Mouse (Mus musculus): ENCODE measurements around the gene Cd93.

Gene Cd93

DNA sequence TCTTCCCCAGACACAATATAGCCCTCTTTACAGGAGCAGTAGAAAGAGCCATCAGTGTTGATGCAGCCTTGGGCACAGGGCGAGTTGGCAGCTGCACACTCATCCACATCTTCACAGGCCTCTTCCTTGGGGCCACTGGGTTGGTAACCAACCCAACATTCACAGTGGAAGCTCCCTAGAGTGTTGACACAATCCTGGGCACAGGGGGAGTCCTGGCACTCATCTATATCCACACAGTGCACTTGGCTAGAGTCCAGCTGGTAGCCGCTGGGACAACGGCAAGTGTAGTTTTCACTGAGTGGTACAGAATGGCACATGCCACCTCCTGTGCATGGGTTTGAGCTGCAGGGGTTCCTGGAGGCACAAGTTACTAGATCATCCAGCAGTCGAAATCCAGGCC lies 1.2 kb downstream of the Cd93 start:
- no peak for DNase-seq (ENCODE audit: low read depth, low spot score)

DNA sequence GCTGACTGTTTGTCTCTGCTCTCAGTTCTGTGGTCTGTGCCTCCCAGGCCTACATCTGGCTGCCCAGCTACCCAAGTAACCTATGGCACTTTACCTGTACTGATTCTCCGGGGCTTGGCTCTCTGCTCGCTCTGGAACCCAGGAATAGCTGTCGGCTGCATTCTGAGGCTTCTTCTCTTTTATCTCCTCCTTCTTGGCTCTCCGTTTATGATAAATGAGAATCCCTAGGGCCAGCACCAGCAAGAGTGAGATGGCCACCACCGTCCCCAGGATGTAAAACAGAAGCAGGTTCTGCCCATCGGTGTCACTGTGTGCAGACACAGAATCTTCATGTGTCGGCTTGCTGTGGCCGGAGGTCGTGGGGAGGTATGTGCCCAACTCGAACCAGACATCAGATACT lies 1.9 kb downstream of the Cd93 start:
- DNase-seq (ENCODE audit: low read depth, low spot score): no peak

DNA sequence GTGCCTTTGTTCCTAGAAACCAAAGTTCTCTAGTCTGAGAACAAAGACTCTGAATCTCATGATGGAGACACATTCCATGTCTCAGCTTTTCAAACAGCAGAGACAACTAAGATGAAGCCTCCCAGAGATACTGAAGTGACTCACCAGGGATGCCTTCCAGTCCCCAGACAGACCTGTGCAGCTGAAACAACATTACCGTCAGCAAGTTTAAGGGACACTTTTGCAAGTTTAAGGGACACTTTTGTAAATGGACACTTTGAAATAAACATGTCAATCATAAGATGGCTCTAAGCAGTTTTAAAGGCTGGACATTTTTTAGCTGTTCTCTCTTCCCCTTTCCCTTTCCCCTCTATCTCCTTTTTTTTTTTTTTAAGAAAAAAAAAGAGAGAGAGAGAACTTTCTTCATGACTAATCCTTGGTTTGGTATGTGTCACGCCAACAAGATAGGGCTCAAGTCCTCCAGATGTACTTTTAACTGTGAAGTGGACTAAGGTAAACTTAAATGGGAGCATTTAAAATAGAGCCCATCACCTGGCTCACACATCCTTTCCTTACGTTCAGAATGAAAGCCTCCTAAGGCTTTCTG lies 3.6 kb downstream of the Cd93 start:
- no peak for DNase-seq (ENCODE audit: low read depth, low spot score)

DNA sequence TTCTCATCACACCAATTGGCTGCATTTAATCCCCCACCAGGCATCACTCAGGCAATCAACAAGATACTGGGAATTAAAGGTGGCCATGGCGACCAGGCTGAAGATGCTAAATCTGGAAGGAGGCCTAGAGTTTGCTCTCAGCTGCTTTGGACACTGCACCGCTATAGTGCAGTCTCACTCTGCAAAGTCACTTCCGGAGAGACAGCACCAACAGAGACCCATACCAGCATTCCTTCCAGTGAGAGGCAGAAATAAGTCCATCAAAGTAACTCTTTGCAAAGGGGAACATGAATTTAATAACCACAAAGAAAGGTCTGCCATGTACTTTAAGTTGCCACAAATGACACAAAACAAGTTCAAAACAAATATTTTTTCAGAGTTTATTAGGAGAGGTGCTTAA lies 7.1 kb downstream of the Cd93 start:
- no peak for DNase-seq (ENCODE audit: low read depth, low spot score)

DNA sequence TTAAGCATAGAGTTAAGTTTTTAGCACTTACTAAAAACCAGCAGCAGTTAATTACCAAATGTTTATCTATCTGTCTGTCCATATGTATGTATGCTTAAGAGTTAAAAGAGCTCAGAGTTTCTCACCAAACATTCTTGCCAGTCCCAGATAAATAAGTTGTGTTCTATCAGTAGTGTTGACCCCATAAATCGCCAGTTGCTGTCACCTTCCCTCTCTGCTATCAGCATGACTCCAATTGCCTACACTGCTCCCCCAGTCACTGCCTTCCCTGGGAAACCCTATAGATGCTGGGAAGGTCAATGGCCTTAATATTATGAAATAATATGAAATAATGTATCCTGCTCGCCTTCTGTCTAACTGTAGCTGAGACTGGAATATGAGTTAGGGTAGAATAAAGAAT lies 11.0 kb downstream of the Cd93 start:
- no peak for DNase-seq (ENCODE audit: low read depth, low spot score)

DNA sequence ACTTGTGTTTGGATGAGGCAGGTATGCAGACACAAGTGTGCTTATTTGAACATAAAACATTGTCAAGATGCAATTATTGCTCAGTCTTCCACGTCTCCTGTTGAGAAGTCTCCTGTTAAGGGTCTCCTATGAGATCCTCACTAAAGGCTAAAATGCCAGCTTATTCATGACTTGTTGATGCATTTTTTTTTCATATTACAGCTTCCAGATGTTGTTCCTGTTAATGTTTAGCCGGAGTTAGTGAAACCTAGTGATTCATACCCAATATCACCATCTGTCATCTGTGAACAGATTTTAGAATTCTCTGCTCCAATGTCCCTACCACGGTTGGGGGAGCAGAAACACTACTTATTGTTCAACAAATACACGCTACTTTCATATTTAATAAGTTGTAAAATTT lies 12.4 kb downstream of the Cd93 start:
- DNase-seq (ENCODE audit: low read depth, low spot score): no peak

DNA sequence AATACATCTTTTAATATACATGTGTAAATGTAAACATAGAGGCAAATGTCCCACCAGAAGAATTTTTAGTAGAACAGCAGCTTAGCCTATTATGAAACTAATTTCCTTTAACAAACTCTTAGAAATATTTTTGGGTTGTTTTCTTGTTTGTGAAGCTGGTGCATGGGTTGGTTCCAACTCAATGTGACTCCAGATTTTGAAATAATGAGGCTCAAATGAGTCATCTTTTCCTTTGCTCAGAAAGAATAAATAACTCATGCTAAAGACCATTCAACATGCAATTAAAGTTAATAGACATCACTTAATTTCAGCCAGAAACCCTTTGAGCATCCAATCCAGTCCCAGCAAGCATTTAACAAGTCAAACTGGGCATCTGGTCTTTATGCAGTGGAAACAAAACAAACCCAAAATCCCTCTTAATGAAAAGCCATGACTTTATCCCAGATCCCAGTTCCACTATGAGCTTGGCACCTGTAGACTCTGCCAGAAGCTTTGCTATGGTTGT lies 14.3 kb downstream of the Cd93 start:
- no peak for DNase-seq (ENCODE audit: low read depth, low spot score)

DNA sequence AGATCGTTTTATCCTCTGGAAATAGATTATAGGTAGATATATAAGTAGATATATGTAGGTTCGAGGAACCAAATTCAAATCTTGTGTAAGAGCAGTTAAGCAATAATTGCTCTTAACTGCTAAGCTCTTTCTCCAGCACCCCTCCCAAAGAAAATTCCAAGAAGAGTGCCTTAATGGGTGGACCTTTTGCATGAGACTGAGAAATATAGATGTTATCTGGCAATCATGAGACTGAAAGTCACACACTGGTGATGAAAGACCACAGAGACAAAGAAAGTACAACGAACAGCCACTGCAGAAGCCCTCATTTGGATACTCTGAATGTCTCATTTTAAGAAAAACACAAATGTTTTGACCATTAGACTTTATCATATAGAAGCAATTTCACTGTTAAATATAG lies 14.8 kb downstream of the Cd93 start:
- no peak for DNase-seq (ENCODE audit: low read depth, low spot score)

DNA sequence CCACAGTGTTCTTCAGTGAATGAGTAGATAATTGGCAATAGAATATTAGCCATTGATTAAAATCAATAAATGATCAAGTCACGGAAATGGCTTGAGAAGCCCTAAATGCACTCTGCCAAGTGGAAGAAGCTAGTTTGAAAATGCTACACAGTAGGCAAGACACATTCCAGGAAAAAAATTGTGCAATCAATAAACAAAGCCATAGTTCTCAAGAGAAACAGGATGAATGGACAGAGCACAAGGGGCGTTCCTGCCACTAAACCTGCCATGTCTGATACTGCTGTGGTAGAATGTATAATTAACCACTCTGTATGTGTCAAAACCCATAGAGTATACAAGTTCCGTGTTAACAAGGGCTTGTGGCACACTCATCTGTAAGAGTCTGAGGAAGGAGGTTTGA lies 15.8 kb downstream of the Cd93 start:
- no peak for DNase-seq (ENCODE audit: low read depth, low spot score)

DNA sequence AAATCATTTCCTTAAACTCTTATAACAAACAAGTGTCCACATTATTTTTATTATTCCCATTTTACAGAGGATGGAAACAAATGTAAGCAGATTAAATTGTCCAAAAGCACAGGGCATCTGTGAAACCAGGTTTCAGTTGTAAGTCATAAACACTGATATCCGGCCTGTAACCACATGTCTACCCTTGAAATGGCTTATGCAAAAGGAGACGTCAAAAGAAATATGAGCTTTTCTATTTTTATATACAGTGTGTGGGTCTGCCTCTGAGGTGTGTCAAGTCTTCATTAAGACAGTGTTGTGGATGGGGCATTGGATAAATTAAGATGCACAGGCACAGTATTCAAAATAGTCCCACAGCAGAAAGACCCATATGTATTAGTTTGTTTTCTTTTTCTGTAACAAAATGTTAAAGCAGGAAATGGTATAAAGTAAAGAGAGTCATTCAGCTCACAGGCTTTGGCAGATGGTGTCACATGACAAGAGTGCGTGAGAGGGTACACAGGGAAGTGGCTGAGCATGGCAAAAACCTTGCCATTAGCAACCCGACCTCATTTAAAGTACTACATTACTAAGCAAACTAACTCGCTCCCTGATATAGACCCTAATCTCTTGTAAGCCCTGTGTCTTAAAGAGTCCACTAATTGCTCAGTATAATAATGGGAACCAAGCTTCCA lies 17.5 kb downstream of the Cd93 start:
- no peak for DNase-seq (ENCODE audit: low read depth, low spot score)

DNA sequence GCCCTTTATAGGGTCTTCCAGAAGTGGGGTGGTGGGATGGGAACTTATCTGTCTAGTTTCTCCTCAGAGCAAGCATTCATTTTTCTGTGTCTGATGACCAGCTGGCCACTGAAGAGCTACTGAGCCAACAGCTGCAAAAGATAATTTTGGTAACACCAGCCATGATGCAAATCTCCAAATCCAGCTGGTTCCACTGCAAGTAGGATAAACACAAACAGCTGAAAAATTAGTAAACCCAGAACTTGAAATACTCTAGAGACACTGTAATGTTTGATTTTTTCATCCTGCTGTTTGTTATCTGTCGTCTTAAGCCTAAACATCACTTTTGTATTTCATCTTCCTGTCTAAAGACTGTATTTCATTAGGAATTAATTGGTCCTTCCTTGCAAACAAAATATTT lies 21.7 kb downstream of the Cd93 start:
- DNase-seq (ENCODE audit: low read depth, low spot score): no peak

DNA sequence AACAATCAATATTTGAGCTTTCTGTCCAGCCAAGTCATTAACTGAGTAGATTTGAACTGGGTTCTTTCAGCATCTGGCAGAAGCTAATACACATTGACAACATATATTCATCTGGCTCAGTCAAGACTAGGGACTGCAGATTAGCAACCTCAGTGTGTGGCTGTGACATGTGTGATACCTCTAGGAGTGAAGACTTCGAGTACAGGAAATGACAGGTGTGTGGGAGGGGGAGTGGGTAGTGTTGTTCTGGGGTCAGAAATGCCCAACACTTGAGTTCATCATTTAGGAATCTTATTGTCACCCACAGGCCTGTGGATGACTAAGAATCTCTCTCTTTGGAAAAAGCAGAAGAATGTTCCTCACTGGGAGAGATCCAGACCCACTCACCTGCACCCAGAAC lies 22.3 kb downstream of the Cd93 start:
- DNase-seq (ENCODE audit: low read depth, low spot score): no peak

DNA sequence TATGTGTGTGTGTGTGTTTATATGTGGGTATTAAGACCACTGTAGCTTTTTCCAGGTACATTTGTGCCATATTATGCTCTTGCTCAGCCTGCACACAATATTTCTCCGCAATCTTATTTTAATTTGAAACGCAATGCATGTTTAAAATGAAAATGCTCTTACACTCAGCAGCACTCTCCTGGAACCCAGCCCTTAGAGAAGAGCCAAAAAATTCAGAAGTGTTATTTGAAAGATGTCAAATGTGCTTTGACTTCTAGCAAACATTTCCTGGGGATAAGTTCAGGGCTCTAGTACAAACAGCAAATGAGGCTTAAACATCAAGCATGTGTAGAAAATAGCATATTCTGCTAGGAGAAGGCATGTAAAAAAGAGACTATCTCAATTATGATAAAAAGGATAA lies 23.6 kb downstream of the Cd93 start:
- DNase-seq (ENCODE audit: low read depth, low spot score): no peak

DNA sequence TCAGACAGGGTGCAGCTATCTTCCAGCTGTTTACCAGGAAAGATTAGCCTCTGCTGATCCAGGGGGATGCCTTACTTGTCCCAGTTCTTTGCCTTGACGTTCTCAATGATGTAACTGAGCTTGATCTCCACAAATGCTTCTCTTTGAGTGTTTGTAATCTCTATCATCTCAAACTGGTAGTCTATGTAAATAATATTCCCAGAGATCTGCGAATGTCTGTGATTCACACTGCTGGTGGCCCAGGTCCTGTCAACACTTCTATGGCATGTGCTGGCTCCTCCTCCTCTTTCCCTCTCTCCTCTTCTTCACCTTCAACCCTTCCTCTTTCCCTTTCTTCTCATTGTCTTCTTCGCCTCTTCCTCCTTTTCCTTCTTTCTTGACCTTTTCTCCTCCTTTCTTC lies 24.2 kb downstream of the Cd93 start:
- DNase-seq (ENCODE audit: low read depth, low spot score): no peak

DNA sequence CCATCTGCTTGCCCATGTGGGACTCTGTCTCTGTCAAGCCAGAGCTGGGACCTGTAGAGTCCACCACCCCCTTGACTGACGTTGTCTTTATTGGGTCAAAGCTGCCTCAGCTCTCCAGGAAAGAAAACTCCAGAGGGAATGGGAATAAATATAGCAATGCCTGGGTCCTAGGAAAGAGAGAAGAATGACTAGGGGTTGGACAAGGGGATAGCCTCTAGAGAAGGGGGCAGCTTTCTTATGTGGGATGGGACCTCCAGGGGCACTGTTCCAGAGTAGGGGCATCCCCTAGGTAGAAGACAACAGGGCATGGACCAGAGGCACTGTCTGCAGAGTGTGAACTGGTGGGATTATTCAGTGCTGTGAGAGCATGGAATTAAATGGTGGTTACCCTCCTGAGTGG lies 33.5 kb downstream of the Cd93 start:
- no peak for DNase-seq (ENCODE audit: low read depth, low spot score)

DNA sequence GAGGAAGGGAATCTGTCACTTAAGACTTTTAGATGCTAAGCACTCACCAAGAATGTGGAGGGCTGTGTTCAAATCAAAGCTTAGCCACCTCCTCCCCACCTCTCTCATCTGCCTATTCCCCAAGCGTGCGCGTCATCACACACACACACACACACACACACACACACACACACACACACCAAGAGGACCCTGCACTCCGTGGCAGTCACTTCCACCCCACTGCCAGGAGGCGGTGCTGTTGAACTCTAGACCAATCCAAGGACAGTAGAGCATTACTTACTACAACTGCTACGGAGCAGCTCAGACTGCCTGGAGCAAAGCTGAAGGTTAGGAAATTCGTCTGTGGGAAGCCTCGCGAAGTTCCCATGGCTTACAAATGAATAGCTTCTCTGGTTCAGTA lies 34.2 kb downstream of the Cd93 start:
- no peak for DNase-seq (ENCODE audit: low read depth, low spot score)

DNA sequence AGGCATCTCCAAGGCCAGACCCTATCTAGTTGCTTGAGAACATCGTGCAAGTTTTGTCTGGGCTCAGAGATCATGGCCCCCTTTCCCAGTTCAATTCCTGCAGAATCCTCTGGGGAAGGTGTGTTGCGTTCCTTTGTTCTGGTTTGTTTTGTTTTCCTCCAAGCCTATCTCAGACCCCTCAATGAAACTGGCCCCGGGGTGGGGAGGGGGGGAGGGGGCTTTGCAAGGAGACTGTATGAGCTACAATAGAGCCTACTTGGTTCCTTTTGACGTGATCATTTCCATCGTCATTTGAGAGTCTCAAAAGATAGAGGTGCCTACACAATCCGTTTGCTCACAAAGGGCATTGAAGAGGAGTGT lies 34.6 kb downstream of the Cd93 start:
- DNase-seq (ENCODE audit: low read depth, low spot score): no peak

DNA sequence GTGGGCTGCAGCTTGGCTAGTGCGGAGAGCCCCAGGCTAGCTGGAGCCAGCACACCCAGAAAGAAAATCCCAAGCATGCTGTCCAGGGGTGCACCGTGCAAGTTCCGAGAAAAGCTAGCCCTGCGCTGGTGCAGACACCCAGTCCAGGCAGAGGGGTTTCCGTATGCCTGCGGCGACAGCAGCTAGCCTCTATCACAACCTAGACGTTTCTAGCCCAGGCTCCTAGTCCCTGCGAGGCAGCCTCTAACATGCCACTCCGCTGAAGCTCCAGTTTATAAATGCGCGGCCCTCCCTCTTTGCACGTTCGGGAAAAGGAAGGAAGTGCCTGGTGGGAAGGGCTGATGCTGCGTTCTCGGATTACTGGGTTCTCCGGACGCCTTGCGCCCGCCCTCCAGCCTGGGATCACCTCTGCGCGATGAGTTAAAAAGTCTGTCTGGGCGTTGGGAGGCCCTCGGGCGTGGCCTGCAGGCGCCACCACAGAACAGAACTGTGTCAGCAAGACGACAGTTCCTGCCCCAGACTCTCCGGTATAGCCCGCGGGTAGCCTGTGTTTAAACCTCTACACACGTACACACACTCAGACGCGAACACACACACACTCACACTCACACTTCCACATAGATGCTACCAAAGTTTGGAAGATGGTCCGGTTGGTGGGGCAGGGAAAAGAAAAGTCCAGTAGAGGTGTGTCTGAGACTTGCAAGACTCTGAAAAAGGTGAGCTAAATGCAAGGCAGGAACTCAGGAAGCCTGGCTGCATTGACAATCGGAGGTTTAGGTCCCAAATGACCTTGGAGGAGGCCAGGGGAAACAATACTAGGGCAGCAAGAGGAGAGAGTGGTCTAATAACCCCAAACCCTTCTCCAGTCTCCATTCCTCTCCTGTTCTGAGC lies 35.2 kb downstream of the Cd93 start, which contains the start of gene Thbd:
TSS of gene Thbd (minus strand) at position 319 of the 891 bp plus-strand sequence.
- no peak for DNase-seq (ENCODE audit: low read depth, low spot score)

DNA sequence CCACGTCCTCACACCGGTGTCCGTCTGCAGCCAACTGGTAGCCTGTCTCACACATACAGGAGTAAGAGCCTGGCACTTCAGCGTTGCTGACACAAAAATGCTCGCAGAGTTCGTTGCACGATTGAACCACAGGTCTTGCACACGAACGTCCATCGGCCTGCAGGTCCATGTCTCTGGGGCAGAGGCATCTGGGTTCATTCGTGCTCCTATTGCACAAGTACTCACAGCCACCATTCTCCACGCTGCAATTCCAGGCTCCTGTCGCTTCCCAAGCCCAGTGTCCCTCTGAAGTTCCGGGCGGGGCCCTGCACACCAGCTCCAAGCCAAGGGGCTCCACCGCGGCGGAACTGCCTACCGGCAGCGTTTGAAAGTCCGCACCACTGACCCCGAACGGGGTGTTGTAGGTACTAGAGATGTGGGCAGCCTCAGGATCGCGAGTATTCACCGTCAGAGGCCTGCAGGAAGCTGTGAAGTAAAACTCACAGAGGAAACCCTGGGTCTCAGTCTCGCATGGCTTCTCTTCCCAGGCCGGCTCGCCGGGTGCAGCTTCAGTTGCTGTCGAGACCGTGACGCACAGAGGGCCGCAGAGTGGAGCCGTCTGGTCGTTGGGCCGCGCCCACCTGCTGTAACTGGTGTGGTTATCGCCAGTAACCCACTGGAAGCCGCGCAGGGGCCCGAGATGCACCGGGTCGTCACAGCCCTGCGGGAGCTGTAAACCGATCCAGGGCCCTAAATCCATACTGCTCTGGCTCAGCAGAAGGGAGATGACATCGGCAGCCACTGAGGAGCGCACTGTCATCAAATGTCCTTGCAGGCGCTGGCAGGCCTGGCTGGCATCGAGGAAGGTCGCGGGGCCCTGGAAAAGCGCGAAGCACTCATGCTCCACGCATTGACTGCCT lies 36.1 kb downstream of the Cd93 start:
- DNase-seq (ENCODE audit: low read depth, low spot score): no peak

DNA sequence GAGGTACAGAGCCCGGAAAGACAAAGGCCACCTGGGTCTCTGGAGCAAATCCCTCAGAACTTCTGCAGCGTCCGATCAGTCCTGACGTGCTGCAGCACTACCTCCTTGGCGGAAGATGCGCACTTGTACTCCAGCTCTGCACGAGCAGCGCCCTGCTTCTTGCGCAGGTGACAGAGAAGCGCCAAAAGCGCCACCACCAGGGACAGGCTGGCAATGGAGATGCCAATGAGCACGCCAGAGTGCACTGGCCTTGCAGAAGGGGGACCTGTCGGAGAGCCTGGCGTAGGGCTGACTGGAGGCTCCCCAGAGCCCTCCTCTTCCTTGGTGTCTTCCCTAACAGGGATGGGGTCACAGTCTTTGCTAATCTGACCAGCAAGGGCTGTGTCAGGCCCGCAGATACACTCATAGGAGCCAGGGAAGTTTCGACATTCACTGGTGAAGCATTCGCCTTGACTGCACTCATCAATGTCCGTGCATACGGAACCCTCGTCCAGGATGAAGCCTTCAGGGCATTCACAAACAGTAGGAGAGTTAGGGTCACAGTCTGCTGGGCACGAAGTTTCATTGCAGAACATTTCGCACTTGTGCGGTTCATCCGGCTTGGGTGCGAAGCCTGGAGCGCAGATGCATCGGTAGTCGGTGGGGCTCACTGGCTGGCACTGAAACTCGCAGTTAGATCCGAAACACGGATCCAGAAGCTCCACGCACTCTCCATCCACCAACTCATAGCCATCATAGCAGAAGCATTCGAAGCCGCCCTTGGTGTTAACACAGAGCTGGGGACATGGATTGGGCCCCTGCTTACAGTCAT lies 37.0 kb downstream of the Cd93 start:
- no peak for DNase-seq (ENCODE audit: low read depth, low spot score)

DNA sequence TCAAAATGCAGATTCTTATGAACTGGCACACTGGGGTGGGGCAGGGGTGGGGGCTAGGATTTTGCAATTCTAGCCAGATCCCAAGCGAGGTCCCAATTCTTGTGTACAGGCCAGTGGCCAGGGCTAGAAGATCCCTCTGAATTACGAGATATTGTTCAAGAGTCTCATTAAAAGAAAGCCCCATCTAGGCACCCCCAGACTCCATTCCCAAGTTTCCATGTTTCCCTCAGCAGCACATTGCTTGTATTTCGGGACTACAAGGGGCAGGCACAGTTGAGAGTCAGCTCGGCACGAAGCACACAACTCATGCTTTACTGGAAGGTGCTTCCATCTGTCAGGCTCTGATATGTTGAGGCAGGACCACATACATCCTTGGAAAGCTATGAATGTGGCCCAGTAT lies 38.5 kb downstream of the Cd93 start:
- no peak for DNase-seq (ENCODE audit: low read depth, low spot score)

Data from embryo, embryonic 11.5 days (tissue).